Mouse (Mus musculus) limb, embryonic 11.5 days (tissue): ENCODE measurements around the gene Srp54b. TPM values are rescaled to one million over a fixed set of nuclear protein-coding genes. Genes with fewer than 3 reads are reported as not detected.

ENCODE experiments used
- polyA plus RNA-seq: library from polyadenylated mRNA; unstranded; fragments of >200 nt; fragmentation: Nextera tagmentation; extraction: Ambion mirVana; gene quantifications from 2 replicates; pipeline ENCODE4 v1.2.1, GENCODE M21; 2014

Gene Srp54b
- polyA plus RNA-seq, 1 experiment from 2014 or later: 50.8 TPM

Other genes starting within 250 kb of the Srp54b start
- not detected in 2 replicates for gene Gm20403, start 168.6 kb upstream of the Srp54b start, polyA plus RNA-seq
- gene Baz1a, start 140.8 kb upstream of the Srp54b start, polyA plus RNA-seq: 25.3 and 32.4 TPM in 2 replicates
- 40.8 and 41.6 TPM in 2 replicates for gene 2700097O09Rik, start 75.0 kb upstream of the Srp54b start, polyA plus RNA-seq
- gene Srp54a, start 74.8 kb upstream of the Srp54b start, polyA plus RNA-seq: 165 and 174 TPM in 2 replicates
- gene Fam177a, start 30.6 kb upstream of the Srp54b start, polyA plus RNA-seq: 11.3 and 13.0 TPM in 2 replicates
- gene 1700047I17Rik2, start 44.5 kb downstream of the Srp54b start, polyA plus RNA-seq: 4.8 and 5.5 TPM in 2 replicates
- gene Srp54c, start 75.1 kb downstream of the Srp54b start, polyA plus RNA-seq: 64.9 and 72.0 TPM in 2 replicates
- gene 1110008L16Rik, start 144.5 kb downstream of the Srp54b start, polyA plus RNA-seq: 17.1 and 20.4 TPM in 2 replicates
- 28.2 and 30.0 TPM in 2 replicates for gene Ppp2r3c, start 147.9 kb downstream of the Srp54b start, polyA plus RNA-seq
- 478 and 499 TPM in 2 replicates for gene Psma6, start 229.1 kb downstream of the Srp54b start, polyA plus RNA-seq